Mouse (Mus musculus): Measurements from ENCODE around the gene Ndufa9. TPM values are rescaled to one million over a fixed set of nuclear protein-coding genes. Genes with fewer than 3 reads are reported as not detected.
A peak's percentile ranks its signal among the peaks of the same experiment; 100 is the strongest.

Ndufa9 gene
- polyA plus RNA-seq (2011; ENCODE audit: insufficient read depth, insufficient read length, low read depth, missing spikeins): 60.9 and 65.5 TPM in 2 replicates

- no peak for TF ChIP-seq EP300 (IDR thresholded peaks at IDR 0.05; ENCODE audit: insufficient read depth, low read depth, low read length)
- no peak for TF ChIP-seq POLR2A (IDR thresholded peaks at IDR 0.05; ENCODE audit: insufficient read depth, low read length)
- no peak for TF ChIP-seq CTCF (IDR thresholded peaks at IDR 0.05; ENCODE audit: low read depth, low read length)
- Histone ChIP-seq H3K4me3 (ENCODE audit: low read depth, low read length) (peak within 1 kb of the TSS; percentile 95), H3K36me3 (ENCODE audit: control insufficient read depth, insufficient read depth, low read length, poor library complexity, severe bottlenecking) (peaks cover 2% of the 10 kb centered on the region; the same call in 1 of the 2 replicates), H3K27ac (ENCODE audit: insufficient read depth, low read length) (no peak within 1 kb of the TSS), H3K9ac (ENCODE audit: low read depth, poor library complexity, severe bottlenecking) (peak within 1 kb of the TSS; percentile 58), H3K9me3 (replicated peaks; ENCODE audit: control insufficient read depth, insufficient read depth, low read length, poor library complexity, severe bottlenecking) (no peaks in the 10 kb centered on the region), H3K27me3 (ENCODE audit: control insufficient read depth, insufficient read depth, low read length, poor library complexity, severe bottlenecking) (no peaks in the 10 kb centered on the region), H3K4me1 (ENCODE audit: control insufficient read depth, insufficient read depth, low read length) (peaks cover 1% of the 10 kb centered on the region)
These were observed at the start of gene Ndufa9 for GRCm38 (mm10) chr6:126848712-126849704. Gene Ndufa9, minus strand, starts transcription at chr6:126849136.

- Histone ChIP-seq H3K27me3 (ENCODE audit: control insufficient read depth, insufficient read depth, low read length, poor library complexity, severe bottlenecking) (no peaks in the 10 kb centered on the region), H3K9ac (ENCODE audit: low read depth, poor library complexity, severe bottlenecking) (no peak overlapping the region), H3K27ac (ENCODE audit: insufficient read depth, low read length) (no peak overlapping the region), H3K36me3 (ENCODE audit: control insufficient read depth, insufficient read depth, low read length, poor library complexity, severe bottlenecking) (no peaks in the 10 kb centered on the region), H3K4me3 (ENCODE audit: low read depth, low read length) (no peak overlapping the region), H3K4me1 (ENCODE audit: control insufficient read depth, insufficient read depth, low read length) (no peaks in the 10 kb centered on the region), H3K9me3 (replicated peaks; ENCODE audit: control insufficient read depth, insufficient read depth, low read length, poor library complexity, severe bottlenecking) (no peaks in the 10 kb centered on the region)
- TF ChIP-seq EP300 (IDR thresholded peaks at IDR 0.05; ENCODE audit: insufficient read depth, low read depth, low read length) (no peak), POLR2A (IDR thresholded peaks at IDR 0.05; ENCODE audit: insufficient read depth, low read length) (no peak)
These were observed 28.2 kb upstream of the Ndufa9 start for GRCm38 (mm10) chr6:126877118-126877517.

- H3K27ac ChIP-seq (ENCODE audit: insufficient read depth, low read length): no peak within 1 kb of the TSS
- H3K9ac ChIP-seq (ENCODE audit: low read depth, poor library complexity, severe bottlenecking): no peak within 1 kb of the TSS
- no peak for TF ChIP-seq POLR2A (IDR thresholded peaks at IDR 0.05; ENCODE audit: insufficient read depth, low read length)
- TF ChIP-seq EP300 (IDR thresholded peaks at IDR 0.05; ENCODE audit: insufficient read depth, low read depth, low read length): no peak
- TF ChIP-seq CTCF (IDR thresholded peaks at IDR 0.05; ENCODE audit: low read depth, low read length): no peak
- no peaks in the 10 kb centered on the region for H3K36me3 ChIP-seq (ENCODE audit: control insufficient read depth, insufficient read depth, low read length, poor library complexity, severe bottlenecking)
- no peaks in the 10 kb centered on the region for H3K4me1 ChIP-seq (ENCODE audit: control insufficient read depth, insufficient read depth, low read length)
- H3K9me3 ChIP-seq (replicated peaks; ENCODE audit: control insufficient read depth, insufficient read depth, low read length, poor library complexity, severe bottlenecking): no peaks in the 10 kb centered on the region
- H3K27me3 ChIP-seq (ENCODE audit: control insufficient read depth, insufficient read depth, low read length, poor library complexity, severe bottlenecking): no peaks in the 10 kb centered on the region
- no peak within 1 kb of the TSS for H3K4me3 ChIP-seq (ENCODE audit: low read depth, low read length)
These were observed 3.9 kb upstream of the Ndufa9 start, which contains the start of gene Akap3 for GRCm38 (mm10) chr6:126852881-126853280. Gene Akap3, plus strand, starts transcription at chr6:126853098.

- Histone ChIP-seq H3K27me3 (ENCODE audit: control insufficient read depth, insufficient read depth, low read length, poor library complexity, severe bottlenecking) (no peaks in the 10 kb centered on the region), H3K36me3 (ENCODE audit: control insufficient read depth, insufficient read depth, low read length, poor library complexity, severe bottlenecking) (peaks cover 3% of the 10 kb centered on the region; the same call in 1 of the 2 replicates)
- TF ChIP-seq EP300 (IDR thresholded peaks at IDR 0.05; ENCODE audit: insufficient read depth, low read depth, low read length) (no peak), POLR2A (IDR thresholded peaks at IDR 0.05; ENCODE audit: insufficient read depth, low read length) (no peak), CTCF (IDR thresholded peaks at IDR 0.05; ENCODE audit: low read depth, low read length) (no peak)
These were observed 12.3 kb downstream of the Ndufa9 start for GRCm38 (mm10) chr6:126836628-126837027.

GRCm38 (mm10) chr6:126823087-126823486 lies 25.8 kb downstream of the Ndufa9 start:
- Histone ChIP-seq H3K4me1 (ENCODE audit: control insufficient read depth, insufficient read depth, low read length) (no peaks in the 10 kb centered on the region), H3K36me3 (ENCODE audit: control insufficient read depth, insufficient read depth, low read length, poor library complexity, severe bottlenecking) (peaks cover 5% of the 10 kb centered on the region)
- TF ChIP-seq POLR2A (IDR thresholded peaks at IDR 0.05; ENCODE audit: insufficient read depth, low read length): no peak
- TF ChIP-seq EP300 (IDR thresholded peaks at IDR 0.05; ENCODE audit: insufficient read depth, low read depth, low read length): no peak

More at GRCm38 (mm10) chr6:126836628-126837027, 12.3 kb downstream of the Ndufa9 start:
- Histone ChIP-seq H3K9me3 (replicated peaks; ENCODE audit: control insufficient read depth, insufficient read depth, low read length, poor library complexity, severe bottlenecking) (no peaks in the 10 kb centered on the region), H3K4me3 (ENCODE audit: low read depth, low read length) (no peak overlapping the region), H3K9ac (ENCODE audit: low read depth, poor library complexity, severe bottlenecking) (no peak overlapping the region), H3K4me1 (ENCODE audit: control insufficient read depth, insufficient read depth, low read length) (no peaks in the 10 kb centered on the region), H3K27ac (ENCODE audit: insufficient read depth, low read length) (no peak overlapping the region)

GRCm38 (mm10) chr6:126816338-126816737 lies 32.6 kb downstream of the Ndufa9 start:
- no peaks in the 10 kb centered on the region; the same call in 1 of the 2 replicates for H3K36me3 ChIP-seq (ENCODE audit: control insufficient read depth, insufficient read depth, low read length, poor library complexity, severe bottlenecking)
- H3K9me3 ChIP-seq (replicated peaks; ENCODE audit: control insufficient read depth, insufficient read depth, low read length, poor library complexity, severe bottlenecking): no peaks in the 10 kb centered on the region
- no peak overlapping the region for H3K9ac ChIP-seq (ENCODE audit: low read depth, poor library complexity, severe bottlenecking)
- no peak overlapping the region for H3K27ac ChIP-seq (ENCODE audit: insufficient read depth, low read length)
- H3K4me1 ChIP-seq (ENCODE audit: control insufficient read depth, insufficient read depth, low read length): no peaks in the 10 kb centered on the region
- no peak for TF ChIP-seq EP300 (IDR thresholded peaks at IDR 0.05; ENCODE audit: insufficient read depth, low read depth, low read length)
- TF ChIP-seq CTCF (IDR thresholded peaks at IDR 0.05; ENCODE audit: low read depth, low read length): no peak
- no peak for TF ChIP-seq POLR2A (IDR thresholded peaks at IDR 0.05; ENCODE audit: insufficient read depth, low read length)
- no peaks in the 10 kb centered on the region for H3K27me3 ChIP-seq (ENCODE audit: control insufficient read depth, insufficient read depth, low read length, poor library complexity, severe bottlenecking)
- H3K4me3 ChIP-seq (ENCODE audit: low read depth, low read length): no peak overlapping the region

More at GRCm38 (mm10) chr6:126823087-126823486, 25.8 kb downstream of the Ndufa9 start:
- Histone ChIP-seq H3K27ac (ENCODE audit: insufficient read depth, low read length) (no peak overlapping the region), H3K27me3 (ENCODE audit: control insufficient read depth, insufficient read depth, low read length, poor library complexity, severe bottlenecking) (no peaks in the 10 kb centered on the region), H3K9me3 (replicated peaks; ENCODE audit: control insufficient read depth, insufficient read depth, low read length, poor library complexity, severe bottlenecking) (no peaks in the 10 kb centered on the region), H3K9ac (ENCODE audit: low read depth, poor library complexity, severe bottlenecking) (no peak overlapping the region), H3K4me3 (ENCODE audit: low read depth, low read length) (no peak overlapping the region)
